Mouse (Mus musculus) layer of hippocampus, adult 6 months (tissue): ENCODE measurements around the gene Spata18. TPM values are rescaled to one million over a fixed set of nuclear protein-coding genes. Genes with fewer than 3 reads are reported as not detected.

ENCODE experiments used
- long read RNA-seq, 2 experiments: library from polyadenylated mRNA; unstranded; transcript quantifications; one replicate each; pipeline ENCODE4 v2.0.0; 2019 to 2020
- polyA plus RNA-seq: library from polyadenylated mRNA; unstranded; fragments of <200 nt; fragmentation: Nextera tagmentation; gene quantifications from 2 replicates; pipeline ENCODE4 v1.2.3, GENCODE M21; 2021

The Spata18 gene
- polyA plus RNA-seq, result 1.8 and 2.9 TPM in 2 replicates
- long read RNA-seq, experiment 1, partial matches to known transcripts, result 0 of 2 reads
- long read RNA-seq, experiment 1, other reads (novel, unspliced or antisense), result 2 of 2 reads
- long read RNA-seq, experiment 2, result 0 reads

DNA sequence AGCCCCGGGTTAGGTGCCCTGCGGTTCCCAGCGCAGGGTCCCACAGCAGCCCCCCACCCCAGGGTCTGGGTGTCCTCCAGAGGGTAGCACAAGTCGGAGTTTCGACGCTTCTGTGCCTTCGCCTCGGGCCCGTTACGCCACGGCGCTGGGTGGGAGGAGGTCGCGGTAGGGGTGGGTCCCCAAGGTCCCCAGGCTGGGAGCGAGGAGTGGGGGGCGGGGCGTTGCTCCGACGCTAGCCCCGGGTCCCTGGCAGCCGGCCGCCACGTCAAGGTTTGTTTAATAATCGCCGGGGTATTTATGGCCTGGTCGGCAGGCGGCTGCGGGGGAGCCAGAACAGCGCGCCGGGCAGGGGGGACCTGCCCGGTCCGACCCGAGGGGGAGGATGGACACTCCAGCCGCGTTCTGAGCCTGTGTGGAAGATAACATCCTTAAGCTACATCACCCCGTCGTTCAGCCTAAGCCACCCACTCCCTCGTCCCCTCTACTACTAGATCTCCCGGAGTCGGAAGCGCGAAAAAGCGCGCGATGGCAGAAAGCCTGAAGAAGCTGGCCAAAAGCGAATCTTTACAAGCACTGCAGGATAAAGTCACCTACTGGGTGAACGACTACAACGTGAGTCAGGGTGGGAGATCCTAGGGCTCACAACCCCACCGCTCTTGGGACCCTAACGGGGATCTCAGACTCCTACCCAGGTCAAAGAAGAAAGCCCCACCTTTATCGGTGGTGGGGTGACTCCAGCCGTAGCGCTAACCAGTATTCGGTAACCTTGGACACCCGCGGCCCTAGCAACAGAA lies at the start of gene Spata18:
Gene Spata18, plus strand, starts transcription at position 319 of the 794 bp plus-strand sequence.

GRCm38 (mm10) chr5:73632291-73632690 lies 18.9 kb upstream of the Spata18 start, which contains the start of gene Lrrc66:
TSS of gene Lrrc66 (minus strand) at chr5:73632526.

DNA sequence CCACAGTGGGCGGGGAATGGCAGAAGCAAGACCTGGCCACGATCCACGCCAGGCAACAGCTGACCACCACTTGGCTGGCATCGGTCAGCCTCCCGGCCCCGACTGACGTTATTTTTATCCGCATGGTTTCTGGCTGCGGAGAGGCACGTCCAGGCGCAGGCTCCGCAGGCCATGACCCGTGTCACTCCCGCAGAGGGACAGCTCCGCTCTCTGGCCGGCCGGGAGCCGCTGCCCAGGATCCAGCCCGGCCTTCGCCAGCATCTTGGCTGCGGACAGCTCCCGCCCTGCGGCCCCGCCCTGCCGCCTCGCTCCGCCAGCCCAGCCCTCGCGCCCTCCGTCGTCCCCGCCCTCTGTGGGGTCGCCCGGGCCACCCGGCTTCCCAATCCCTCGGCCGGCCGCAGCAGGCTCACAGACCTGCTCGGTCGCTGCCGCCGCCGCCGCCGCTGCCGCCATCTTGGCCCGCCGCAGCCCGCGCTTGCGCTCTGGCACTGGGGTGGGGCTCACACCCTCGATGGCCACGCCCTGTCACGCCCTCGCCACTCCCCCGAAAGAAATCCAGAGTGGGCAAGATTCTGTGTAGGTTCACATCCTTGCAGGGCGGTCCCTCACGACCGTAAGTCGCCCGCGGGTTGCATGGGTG lies 3.8 kb upstream of the Spata18 start, which contains the start of gene Sgcb:
Gene Sgcb, minus strand, starts transcription at position 530 of the 640 bp plus-strand sequence.

Other genes with a start within 250 kb of the Spata18 start
- 0.25 and 0.44 TPM in 2 replicates for gene Cwh43, start 245.3 kb upstream of the Spata18 start, polyA plus RNA-seq
- 33.1 and 34.6 TPM in 2 replicates for gene Dcun1d4, start 170.4 kb upstream of the Spata18 start, polyA plus RNA-seq
- not detected in 2 replicates for gene Lrrc66, start 18.9 kb upstream of the Spata18 start, polyA plus RNA-seq
- gene Sgcb, start 3.6 kb upstream of the Spata18 start, polyA plus RNA-seq, result 21.9 and 25.3 TPM in 2 replicates